Mouse (Mus musculus) cortical plate, adult 2 months (tissue): Measurements from ENCODE around the gene Csnk2b.

Experiments used
- CTCF ChIP-seq: fragments of 200-500 bp; IDR thresholded peaks from 2 replicates; pipeline ENCODE4 v1.5.1; 2011; ENCODE audit warnings: mild to moderate bottlenecking, control low read depth, low read length; ENCODE audit not compliant: insufficient read depth; ENCODE audit errors: extremely low read depth
- POLR2A ChIP-seq: fragments of 200-500 bp; IDR thresholded peaks from 2 replicates; pipeline ENCODE4 v1.6.1; 2011; ENCODE audit warnings: mild to moderate bottlenecking, low read length, control low read depth; ENCODE audit not compliant: insufficient read depth; ENCODE audit errors: extremely low read depth

DNA sequence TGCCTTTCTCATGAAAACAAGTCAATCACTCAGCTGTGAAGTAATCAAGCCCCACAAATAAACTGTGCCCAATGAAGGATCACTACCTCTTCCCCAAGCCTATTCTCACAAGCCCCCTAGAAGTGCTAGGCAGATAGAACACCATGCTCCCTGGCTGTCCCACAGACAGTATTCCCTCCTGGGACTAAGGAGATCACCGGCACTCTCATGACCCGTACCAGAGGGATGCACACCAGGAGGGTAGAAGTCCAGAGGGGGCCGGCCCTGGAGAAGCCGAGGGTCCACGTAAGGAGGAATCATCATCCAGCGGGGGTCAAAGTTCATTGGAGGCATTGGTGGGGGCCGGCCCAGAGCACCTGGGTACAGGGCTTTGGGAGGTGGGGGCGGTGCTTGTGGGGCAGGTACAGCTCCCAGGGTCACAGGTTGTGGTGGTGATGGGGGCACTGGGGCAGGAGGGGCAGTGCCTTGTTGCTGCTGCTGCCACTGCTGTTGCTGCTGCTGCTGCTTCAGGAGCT is 35.9 kb upstream of the Csnk2b start:
- no peak for TF ChIP-seq CTCF
- no peak for TF ChIP-seq POLR2A
